Mouse (Mus musculus) hindbrain, postnatal 0 days (tissue): ENCODE results near the gene Krtap28-13. TPM values are rescaled to one million over a fixed set of nuclear protein-coding genes. Genes with fewer than 3 reads are reported as not detected.
A peak's percentile ranks its signal among the peaks of the same experiment; 100 is the strongest.

Source experiments
- ATAC-seq: fragments of 200-750 bp; cut with Nextera tagmentation; 2 replicates; pipeline ENCODE4 v1.8.0; 2017; ENCODE audit warnings: mild to moderate bottlenecking, moderate TSS enrichment, moderate library complexity
- DNase-seq: peaks from one replicate; pipeline ENCODE4 v3.0.0-alpha.2; 2015; ENCODE audit warnings: low spot score
- H3K27ac ChIP-seq: fragments of 300-500 bp; sonication (generic); 2 replicates; pipeline ENCODE4 v1.5.1; 2014; ENCODE audit warnings: mild to moderate bottlenecking
- H3K27me3 ChIP-seq: fragments of 300-500 bp; sonication (generic); 2 replicates; pipeline ENCODE4 v1.6.1; 2014; ENCODE audit warnings: low read length, mixed read lengths; ENCODE audit not compliant: insufficient read depth
- H3K36me3 ChIP-seq: fragments of 300-500 bp; sonication (generic); 2 replicates; pipeline ENCODE4 v1.6.1; 2014; ENCODE audit warnings: low read length, mixed read lengths; ENCODE audit not compliant: insufficient read depth
- H3K4me1 ChIP-seq: fragments of 300-500 bp; sonication (generic); 2 replicates; pipeline ENCODE4 v1.6.1; 2014; ENCODE audit warnings: antibody characterized with exemption, low read length, mixed read lengths; ENCODE audit not compliant: insufficient read depth
- H3K4me2 ChIP-seq: fragments of 300-500 bp; sonication (generic); 2 replicates; pipeline ENCODE4 v1.6.1; 2014; ENCODE audit warnings: low read depth, mild to moderate bottlenecking, low read length, moderate library complexity, mixed read lengths
- H3K4me3 ChIP-seq: fragments of 300-500 bp; sonication (generic); 2 replicates; pipeline ENCODE4 v1.5.1; 2014; ENCODE audit warnings: low read length
- H3K9ac ChIP-seq: fragments of 300-500 bp; sonication (generic); replicated peaks from 2 replicates; pipeline ENCODE4 v1.6.1; 2014; ENCODE audit warnings: mild to moderate bottlenecking, low read length, moderate library complexity, mixed read lengths
- H3K9me3 ChIP-seq: fragments of 300-500 bp; sonication (generic); 2 replicates; pipeline ENCODE4 v1.6.1; 2016; ENCODE audit warnings: low read length, mixed read lengths
- CTCF ChIP-seq: IDR thresholded peaks from 2 replicates; pipeline ENCODE4 v1.5.1; 2016; ENCODE audit warnings: antibody characterized with exemption, control low read depth, low read depth
- WGBS: fragments of 180-500 bp; shearing (Covaris S2); extraction: QIAGEN DNeasy Blood & Tissue Kit; methylation state at CpG from one replicate; pipeline ENCODE4 v1.1.7; 2014; 5-methylcytosine and 5-hydroxymethylcytosine counted together
- polyA plus RNA-seq: library from polyadenylated mRNA; unstranded; fragments of >200 nt; fragmentation: Nextera tagmentation; extraction: Ambion mirVana; gene quantifications from 2 replicates; pipeline ENCODE4 v1.2.1, GENCODE M21; 2015
- total RNA-seq: library from RNA; depleted of rRNA; stranded (reverse); fragments of >200 nt; gene quantifications from 2 replicates; pipeline ENCODE4 v1.2.3, GENCODE M21; 2014

The Krtap28-13 gene
- total and polyA plus RNA-seq, 2 experiments from 2014 or later = not detected

GRCm38 (mm10) chr1:83077016-83077415 is 16.3 kb downstream of the Krtap28-13 start:
- 85% methylated on average over 6 of the region's 6 CpGs for WGBS
- H3K4me1 ChIP-seq = no peaks in the 10 kb centered on the region
- DNase-seq = no peak
- H3K27ac ChIP-seq = no peak overlapping the region
- ATAC-seq = no peak
- no peaks in the 10 kb centered on the region for H3K9me3 ChIP-seq
- H3K36me3 ChIP-seq = no peaks in the 10 kb centered on the region
- no peak overlapping the region for H3K4me2 ChIP-seq
- no peak overlapping the region for H3K9ac ChIP-seq
- H3K4me3 ChIP-seq = no peak overlapping the region
- no peak for TF ChIP-seq CTCF
- no peaks in the 10 kb centered on the region for H3K27me3 ChIP-seq

- no peak for TF ChIP-seq CTCF
- Histone ChIP-seq H3K36me3 (no peaks in the 10 kb centered on the region), H3K4me1 (no peaks in the 10 kb centered on the region), H3K9ac (no peak overlapping the region), H3K4me2 (no peak overlapping the region), H3K4me3 (no peak overlapping the region), H3K27me3 (no peaks in the 10 kb centered on the region), H3K9me3 (no peaks in the 10 kb centered on the region), H3K27ac (no peak overlapping the region)
- ATAC-seq (no peak), DNase-seq (no peak)
- 96% methylated on average over 2 of the region's 2 CpGs for WGBS
Measured at GRCm38 (mm10) chr1:83084790-83085189, 24.1 kb downstream of the Krtap28-13 start.

- no peaks in the 10 kb centered on the region for H3K4me1 ChIP-seq
- H3K4me2 ChIP-seq = no peak overlapping the region
- no peak overlapping the region for H3K9ac ChIP-seq
- ATAC-seq (no peak), DNase-seq (no peak)
- H3K4me3 ChIP-seq = no peak overlapping the region
- 76% methylated on average over 3 of the region's 3 CpGs for WGBS
- H3K27me3 ChIP-seq = no peaks in the 10 kb centered on the region
- no peaks in the 10 kb centered on the region for H3K36me3 ChIP-seq
- TF ChIP-seq CTCF = no peak
- no peaks in the 10 kb centered on the region for H3K9me3 ChIP-seq
- H3K27ac ChIP-seq = no peak overlapping the region
Measured at GRCm38 (mm10) chr1:83091268-83091667, 30.5 kb downstream of the Krtap28-13 start.

- Histone ChIP-seq H3K9ac (no peak overlapping the region), H3K4me1 (no peaks in the 10 kb centered on the region), H3K4me2 (no peak overlapping the region), H3K27me3 (no peaks in the 10 kb centered on the region), H3K4me3 (no peak overlapping the region), H3K36me3 (no peaks in the 10 kb centered on the region), H3K27ac (no peak overlapping the region), H3K9me3 (no peaks in the 10 kb centered on the region)
- ATAC-seq (no peak), DNase-seq (no peak)
- no peak for TF ChIP-seq CTCF
- 79% methylated on average over 4 of the region's 4 CpGs for WGBS
Measured at GRCm38 (mm10) chr1:83096935-83097334, 36.2 kb downstream of the Krtap28-13 start.

- no peak for TF ChIP-seq CTCF
- Histone ChIP-seq H3K9ac (no peak overlapping the region), H3K27me3 (no peaks in the 10 kb centered on the region), H3K27ac (no peak overlapping the region), H3K4me2 (no peak overlapping the region), H3K4me1 (no peaks in the 10 kb centered on the region), H3K4me3 (no peak overlapping the region), H3K9me3 (no peaks in the 10 kb centered on the region), H3K36me3 (no peaks in the 10 kb centered on the region)
- no peak for DNase-seq
- ATAC-seq = no peak
- 66% methylated on average over 2 of the region's 2 CpGs for WGBS
Measured at GRCm38 (mm10) chr1:83099160-83099559, 38.4 kb downstream of the Krtap28-13 start.

GRCm38 (mm10) chr1:83099580-83100137 is 38.9 kb downstream of the Krtap28-13 start:
- Histone ChIP-seq H3K9me3 (no peaks in the 10 kb centered on the region), H3K4me1 (no peaks in the 10 kb centered on the region), H3K36me3 (no peaks in the 10 kb centered on the region), H3K9ac (no peak overlapping the region), H3K27me3 (no peaks in the 10 kb centered on the region), H3K4me2 (no peak overlapping the region), H3K4me3 (no peak overlapping the region), H3K27ac (no peak overlapping the region)
- ATAC-seq = no peak
- 80% methylated on average over 7 of the region's 7 CpGs for WGBS
- no peak for TF ChIP-seq CTCF
- DNase-seq = no peak

GRCm38 (mm10) chr1:83101891-83102290 is 41.2 kb downstream of the Krtap28-13 start:
- no peaks in the 10 kb centered on the region for H3K4me1 ChIP-seq
- no peaks in the 10 kb centered on the region for H3K27me3 ChIP-seq
- 29% methylated on average over 3 of the region's 3 CpGs for WGBS
- H3K9ac ChIP-seq = no peak overlapping the region
- no peak overlapping the region for H3K27ac ChIP-seq
- no peak overlapping the region for H3K4me2 ChIP-seq
- H3K9me3 ChIP-seq = no peaks in the 10 kb centered on the region
- H3K4me3 ChIP-seq = no peak overlapping the region
- H3K36me3 ChIP-seq = no peaks in the 10 kb centered on the region
- TF ChIP-seq CTCF = no peak
- ATAC-seq (no peak), DNase-seq (peak; percentile 68)
